Mouse (Mus musculus) G1E (cell line): ENCODE data around the gene Bmpr1b.

Experiments used
- CTCF ChIP-seq: IDR thresholded peaks from 2 replicates; pipeline ENCODE4 v1.5.1; 2012; ENCODE audit warnings: low read depth, low read length, inconsistent platforms, mixed read lengths
- GATA1 ChIP-seq: IDR thresholded peaks from 2 replicates; pipeline ENCODE4 v1.6.1; 2012; ENCODE audit warnings: borderline replicate concordance, low read length, inconsistent platforms, mixed read lengths
- GATA2 ChIP-seq: IDR thresholded peaks from 2 replicates; pipeline ENCODE4 v1.6.1; 2012; ENCODE audit warnings: low read depth, low read length, inconsistent platforms, borderline replicate concordance
- POLR2AphosphoS5 ChIP-seq: IDR thresholded peaks from 2 replicates; pipeline ENCODE4 v1.6.1; 2012; ENCODE audit warnings: low read depth, low read length, inconsistent platforms; ENCODE audit not compliant: insufficient replicate concordance
- TAL1 ChIP-seq: conservative IDR thresholded peaks from 2 replicates; pipeline ENCODE4 v1.6.1; 2012; ENCODE audit warnings: low read depth, low read length, inconsistent platforms, mixed read lengths

DNA sequence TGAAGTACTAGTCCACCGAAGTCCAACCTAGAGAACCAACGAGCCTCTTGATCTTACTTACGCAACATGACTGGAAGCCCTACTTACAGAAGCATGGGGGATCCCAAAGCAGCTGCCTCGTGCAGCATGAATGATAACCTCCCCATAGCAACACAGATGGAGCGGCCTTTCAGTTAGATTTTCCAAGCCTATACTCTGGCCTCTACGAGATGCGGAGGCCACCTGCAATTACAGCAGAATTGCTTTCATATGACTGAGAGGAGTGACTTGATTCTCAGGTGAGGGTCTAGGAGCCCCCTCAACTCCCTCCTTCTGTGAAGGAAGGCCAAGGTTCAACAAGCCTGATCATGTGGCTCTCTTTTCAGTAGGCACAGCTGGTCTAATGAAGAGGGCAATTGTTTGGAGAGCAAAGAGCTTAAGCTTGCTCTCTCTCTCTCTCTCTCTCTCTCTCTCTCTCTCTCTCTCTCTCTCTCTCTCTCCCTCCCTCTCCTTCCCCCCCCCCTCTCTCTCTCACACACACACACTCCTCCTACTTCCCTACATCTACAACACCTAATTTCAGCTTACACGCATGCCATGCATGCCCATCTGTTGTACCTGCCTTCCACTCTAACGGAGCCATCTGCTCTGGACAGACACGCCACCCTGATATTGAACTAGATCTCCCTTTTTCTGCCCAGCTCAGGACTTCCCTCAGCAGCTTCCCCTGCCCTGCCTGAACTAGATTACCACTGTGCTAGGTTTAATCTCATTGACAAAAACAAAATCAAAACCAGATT is 65.0 kb downstream of the Bmpr1b start:
- TF ChIP-seq CTCF (no peak), GATA1 (no peak), GATA2 (no peak), POLR2AphosphoS5 (no peak), TAL1 (no peak)
